Mouse (Mus musculus) forebrain, embryonic 11.5 days (tissue): ENCODE results near the gene Tmtc2. TPM values are rescaled to one million over a fixed set of nuclear protein-coding genes. Genes with fewer than 3 reads are reported as not detected.

Experiments used
- ATAC-seq: fragments of 200-750 bp; cut with Nextera tagmentation; replicated peaks from 2 replicates; pipeline ENCODE4 v1.8.0; 2017; ENCODE audit warnings: moderate TSS enrichment; ENCODE audit not compliant: low FRiP score
- DNase-seq: peaks from one replicate; pipeline ENCODE4 v3.0.0-alpha.2; 2017; ENCODE audit warnings: low spot score
- H3K27ac ChIP-seq: fragments of 300-500 bp; sonication (generic); 2 replicates; pipeline ENCODE4 v1.5.1; 2014; ENCODE audit warnings: low read depth, low read length
- H3K27me3 ChIP-seq: fragments of 300-500 bp; sonication (generic); 2 replicates; pipeline ENCODE4 v1.6.1; 2014; ENCODE audit warnings: mild to moderate bottlenecking, low read length, mixed read lengths; ENCODE audit not compliant: control insufficient read depth, insufficient read depth
- H3K36me3 ChIP-seq: fragments of 300-500 bp; sonication (generic); 2 replicates; pipeline ENCODE4 v1.6.1; 2014; ENCODE audit warnings: mild to moderate bottlenecking, low read length, moderate library complexity, mixed read lengths; ENCODE audit not compliant: control insufficient read depth, insufficient read depth
- H3K4me1 ChIP-seq: fragments of 300-500 bp; sonication (generic); replicated peaks from 2 replicates; pipeline ENCODE4 v1.6.1; 2014; ENCODE audit warnings: low read length, mixed read lengths; ENCODE audit not compliant: control insufficient read depth, insufficient read depth
- H3K4me2 ChIP-seq: fragments of 300-500 bp; sonication (generic); 2 replicates; pipeline ENCODE4 v1.6.1; 2014; ENCODE audit warnings: low read depth, mild to moderate bottlenecking, low read length, moderate library complexity, mixed read lengths; ENCODE audit not compliant: severe bottlenecking
- H3K4me3 ChIP-seq: fragments of 300-500 bp; sonication (generic); 2 replicates; pipeline ENCODE4 v1.5.1; 2014; ENCODE audit warnings: low read depth, low read length
- H3K9ac ChIP-seq: fragments of 300-500 bp; sonication (generic); 2 replicates; pipeline ENCODE4 v1.6.1; 2014; ENCODE audit warnings: low read length
- H3K9me3 ChIP-seq: fragments of 300-500 bp; sonication (generic); 2 replicates; pipeline ENCODE4 v1.6.1; 2016; ENCODE audit warnings: low read length, mixed read lengths; ENCODE audit not compliant: control insufficient read depth
- WGBS: fragments of 180-500 bp; shearing (Covaris S2); extraction: QIAGEN DNeasy Blood & Tissue Kit; methylation state at CpG from one replicate; pipeline ENCODE4 v1.1.7; 2014; 5-methylcytosine and 5-hydroxymethylcytosine counted together
- polyA plus RNA-seq: library from polyadenylated mRNA; unstranded; fragments of >200 nt; fragmentation: Nextera tagmentation; extraction: Ambion mirVana; gene quantifications from 2 replicates; pipeline ENCODE4 v1.2.1, GENCODE M21; 2014

The Tmtc2 gene
- polyA plus RNA-seq, 1 experiment from 2014 or later = 4.0 TPM

- no peak for ATAC-seq
- Histone ChIP-seq H3K27me3 (no peaks in the 10 kb centered on the region), H3K36me3 (no peaks in the 10 kb centered on the region), H3K9me3 (no peaks in the 10 kb centered on the region), H3K9ac (no peak overlapping the region), H3K4me2 (no peak overlapping the region), H3K4me3 (no peak overlapping the region), H3K4me1 (no peaks in the 10 kb centered on the region), H3K27ac (no peak overlapping the region)
- no peak for DNase-seq
- WGBS = 87% methylated on average over 2 of the region's 2 CpGs
Measured at GRCm38 (mm10) chr10:105200678-105201077, 373.6 kb downstream of the Tmtc2 start.

- no peak overlapping the region for H3K4me3 ChIP-seq
- no peaks in the 10 kb centered on the region for H3K27me3 ChIP-seq
- no peaks in the 10 kb centered on the region for H3K9me3 ChIP-seq
- no peak overlapping the region for H3K9ac ChIP-seq
- 24% methylated on average over 4 of the region's 4 CpGs for WGBS
- DNase-seq (no peak), ATAC-seq (peak; percentile 84)
- H3K4me2 ChIP-seq = no peak overlapping the region
- H3K27ac ChIP-seq = no peak overlapping the region
- H3K4me1 ChIP-seq = no peaks in the 10 kb centered on the region
- no peaks in the 10 kb centered on the region for H3K36me3 ChIP-seq
Measured at GRCm38 (mm10) chr10:105200092-105200491, 374.2 kb downstream of the Tmtc2 start.

GRCm38 (mm10) chr10:105199515-105199914 is 374.7 kb downstream of the Tmtc2 start:
- no peaks in the 10 kb centered on the region for H3K27me3 ChIP-seq
- 59% methylated on average over 5 of the region's 5 CpGs for WGBS
- no peaks in the 10 kb centered on the region for H3K36me3 ChIP-seq
- no peaks in the 10 kb centered on the region for H3K4me1 ChIP-seq
- DNase-seq = no peak
- no peak overlapping the region for H3K27ac ChIP-seq
- no peak overlapping the region for H3K9ac ChIP-seq
- H3K9me3 ChIP-seq = no peaks in the 10 kb centered on the region
- no peak overlapping the region for H3K4me3 ChIP-seq
- H3K4me2 ChIP-seq = no peak overlapping the region
- ATAC-seq = no peak

GRCm38 (mm10) chr10:105195377-105195776 is 378.9 kb downstream of the Tmtc2 start:
- no peak overlapping the region for H3K4me3 ChIP-seq

GRCm38 (mm10) chr10:105193756-105194460 is 380.3 kb downstream of the Tmtc2 start:
- no peaks in the 10 kb centered on the region for H3K4me1 ChIP-seq
- no peak overlapping the region for H3K9ac ChIP-seq
- H3K4me3 ChIP-seq = no peak overlapping the region
- no peak for DNase-seq
- WGBS = 84% methylated on average over 4 of the region's 4 CpGs
- no peak overlapping the region for H3K4me2 ChIP-seq
- no peaks in the 10 kb centered on the region for H3K36me3 ChIP-seq
- ATAC-seq = no peak
- H3K9me3 ChIP-seq = no peaks in the 10 kb centered on the region
- no peaks in the 10 kb centered on the region for H3K27me3 ChIP-seq
- H3K27ac ChIP-seq = no peak overlapping the region

More at GRCm38 (mm10) chr10:105195377-105195776, 378.9 kb downstream of the Tmtc2 start:
- DNase-seq (no peak), ATAC-seq (no peak)
- 86% methylated on average over 2 of the region's 2 CpGs for WGBS
- Histone ChIP-seq H3K4me1 (no peaks in the 10 kb centered on the region), H3K9ac (no peak overlapping the region), H3K27ac (no peak overlapping the region), H3K9me3 (no peaks in the 10 kb centered on the region), H3K27me3 (no peaks in the 10 kb centered on the region), H3K36me3 (no peaks in the 10 kb centered on the region), H3K4me2 (no peak overlapping the region)

GRCm38 (mm10) chr10:105192071-105192470 is 382.2 kb downstream of the Tmtc2 start:
- Histone ChIP-seq H3K9me3 (no peaks in the 10 kb centered on the region), H3K36me3 (no peaks in the 10 kb centered on the region), H3K4me3 (no peak overlapping the region), H3K27ac (no peak overlapping the region), H3K4me2 (no peak overlapping the region), H3K27me3 (no peaks in the 10 kb centered on the region), H3K9ac (no peak overlapping the region), H3K4me1 (no peaks in the 10 kb centered on the region)
- no peak for DNase-seq
- ATAC-seq = no peak
- 94% methylated on average over 2 of the region's 2 CpGs for WGBS

- H3K36me3 ChIP-seq = no peaks in the 10 kb centered on the region
- no peak overlapping the region for H3K4me3 ChIP-seq
- no peaks in the 10 kb centered on the region for H3K27me3 ChIP-seq
- DNase-seq = no peak
- H3K9me3 ChIP-seq = no peaks in the 10 kb centered on the region
- no peak overlapping the region for H3K4me2 ChIP-seq
- no peak overlapping the region for H3K9ac ChIP-seq
- no peak for ATAC-seq
- no peaks in the 10 kb centered on the region for H3K4me1 ChIP-seq
- H3K27ac ChIP-seq = no peak overlapping the region
- 52% methylated on average over 4 of the region's 4 CpGs for WGBS
Measured at GRCm38 (mm10) chr10:105189746-105190145, 384.5 kb downstream of the Tmtc2 start.

- no peaks in the 10 kb centered on the region for H3K4me1 ChIP-seq
- H3K36me3 ChIP-seq = no peaks in the 10 kb centered on the region
- no peak for DNase-seq
- WGBS = 89% methylated on average over 5 of the region's 5 CpGs
- no peak overlapping the region for H3K4me3 ChIP-seq
- no peak overlapping the region for H3K27ac ChIP-seq
- no peak overlapping the region for H3K4me2 ChIP-seq
- no peaks in the 10 kb centered on the region for H3K27me3 ChIP-seq
- no peak for ATAC-seq
- H3K9me3 ChIP-seq = no peaks in the 10 kb centered on the region
- no peak overlapping the region for H3K9ac ChIP-seq
Measured at GRCm38 (mm10) chr10:105186636-105187035, 387.6 kb downstream of the Tmtc2 start.

GRCm38 (mm10) chr10:105168443-105169102 is 405.7 kb downstream of the Tmtc2 start:
- WGBS = 84% methylated on average over 5 of the region's 5 CpGs
- Histone ChIP-seq H3K36me3 (no peaks in the 10 kb centered on the region), H3K27ac (no peak overlapping the region), H3K4me2 (no peak overlapping the region), H3K9me3 (no peaks in the 10 kb centered on the region), H3K4me3 (no peak overlapping the region), H3K27me3 (no peaks in the 10 kb centered on the region), H3K9ac (no peak overlapping the region), H3K4me1 (no peaks in the 10 kb centered on the region)
- DNase-seq = no peak
- no peak for ATAC-seq
